Mouse (Mus musculus): ENCODE results near the gene Pax5.

- TF ChIP-seq CTCF (IDR thresholded peaks at IDR 0.05) (no peak), POLR2A (IDR thresholded peaks at IDR 0.05; ENCODE audit: insufficient read depth, low read depth, low read length) (no peak), EP300 (IDR thresholded peaks at IDR 0.05; ENCODE audit: insufficient read depth, low read depth, low read length) (no peak)
These were observed 153.6 kb downstream of the Pax5 start for GRCm38 (mm10) chr4:44556586-44557281.

Measured in heart, adult 2 months (tissue).